Mouse (Mus musculus) midbrain, embryonic 13.5 days (tissue): ENCODE results near the gene Kit. TPM values are rescaled to one million over a fixed set of nuclear protein-coding genes. Genes with fewer than 3 reads are reported as not detected.
A peak's percentile ranks its signal among the peaks of the same experiment; 100 is the strongest.

Source experiments
- ATAC-seq: fragments of 200-750 bp; cut with Nextera tagmentation; 2 replicates; pipeline ENCODE4 v1.8.0; 2017; ENCODE audit warnings: mild to moderate bottlenecking, moderate TSS enrichment, moderate library complexity
- H3K27ac ChIP-seq: fragments of 300-500 bp; sonication (generic); 2 replicates; pipeline ENCODE4 v1.5.1; 2015; ENCODE audit warnings: inconsistent platforms, mild to moderate bottlenecking, moderate library complexity
- H3K27me3 ChIP-seq: fragments of 300-500 bp; sonication (generic); 2 replicates; pipeline ENCODE4 v1.6.1; 2015; ENCODE audit warnings: mild to moderate bottlenecking, inconsistent platforms
- H3K36me3 ChIP-seq: fragments of 300-500 bp; sonication (generic); 2 replicates; pipeline ENCODE4 v1.6.1; 2015; ENCODE audit warnings: mild to moderate bottlenecking, inconsistent platforms
- H3K4me1 ChIP-seq: fragments of 300-500 bp; sonication (generic); replicated peaks from 2 replicates; pipeline ENCODE4 v1.6.1; 2015; ENCODE audit warnings: inconsistent platforms
- H3K4me2 ChIP-seq: fragments of 300-500 bp; sonication (generic); replicated peaks from 2 replicates; pipeline ENCODE4 v1.6.1; 2015; ENCODE audit warnings: moderate library complexity, mild to moderate bottlenecking, inconsistent platforms
- H3K4me3 ChIP-seq: fragments of 300-500 bp; sonication (generic); replicated peaks from 2 replicates; pipeline ENCODE4 v1.5.1; 2015; ENCODE audit warnings: mild to moderate bottlenecking, inconsistent platforms
- H3K9ac ChIP-seq: fragments of 300-500 bp; sonication (generic); replicated peaks from 2 replicates; pipeline ENCODE4 v1.6.1; 2015; ENCODE audit warnings: mild to moderate bottlenecking, inconsistent platforms
- H3K9me3 ChIP-seq: fragments of 300-500 bp; sonication (generic); 2 replicates; pipeline ENCODE4 v1.6.1; 2016; ENCODE audit warnings: mild to moderate bottlenecking, inconsistent platforms
- WGBS: fragments of 180-500 bp; shearing (Covaris S2); methylation state at CpG from one replicate; pipeline ENCODE4 v1.1.7; 2015; 5-methylcytosine and 5-hydroxymethylcytosine counted together
- polyA plus RNA-seq: library from polyadenylated mRNA; unstranded; fragments of >200 nt; fragmentation: Nextera tagmentation; extraction: Ambion mirVana; gene quantifications from 2 replicates; pipeline ENCODE4 v1.2.1, GENCODE M21; 2015

Gene Kit
- polyA plus RNA-seq, 1 experiment from 2014 or later: 30.7 TPM

GRCm38 (mm10) chr5:75650566-75650965 lies 75.8 kb downstream of the Kit start:
- no peak overlapping the region for H3K9ac ChIP-seq
- H3K4me1 ChIP-seq: peaks cover 10% of the 10 kb centered on the region
- H3K27ac ChIP-seq: 0 out of 2 replicates have a peak overlapping the region, but pooled peaks have one; percentile 21
- H3K4me3 ChIP-seq: no peak overlapping the region
- WGBS: 49% methylated on average over 8 of the region's 8 CpGs
- H3K4me2 ChIP-seq: no peak overlapping the region
- H3K36me3 ChIP-seq: peaks cover 35% of the 10 kb centered on the region
- H3K27me3 ChIP-seq: no peaks in the 10 kb centered on the region
- H3K9me3 ChIP-seq: no peaks in the 10 kb centered on the region
- no peak for ATAC-seq

- 94% methylated on average over 8 of the region's 8 CpGs for WGBS
- ATAC-seq: no peak
- H3K27ac ChIP-seq: no peak overlapping the region
- H3K36me3 ChIP-seq: peaks cover 30% of the 10 kb centered on the region
- no peak overlapping the region for H3K9ac ChIP-seq
- no peak overlapping the region for H3K4me2 ChIP-seq
- no peak overlapping the region for H3K4me3 ChIP-seq
- H3K4me1 ChIP-seq: peaks cover 10% of the 10 kb centered on the region
- no peaks in the 10 kb centered on the region for H3K9me3 ChIP-seq
- H3K27me3 ChIP-seq: no peaks in the 10 kb centered on the region
Observed at GRCm38 (mm10) chr5:75653431-75653830, 78.7 kb downstream of the Kit start.

GRCm38 (mm10) chr5:75658575-75658974 lies 83.9 kb downstream of the Kit start:
- no peak for ATAC-seq
- no peaks in the 10 kb centered on the region for H3K27me3 ChIP-seq
- H3K9ac ChIP-seq: no peak overlapping the region
- H3K4me1 ChIP-seq: no peaks in the 10 kb centered on the region
- H3K9me3 ChIP-seq: no peaks in the 10 kb centered on the region
- no peak overlapping the region for H3K4me3 ChIP-seq
- 91% methylated on average over 6 of the region's 6 CpGs for WGBS
- H3K4me2 ChIP-seq: no peak overlapping the region
- H3K27ac ChIP-seq: no peak overlapping the region
- peaks cover 17% of the 10 kb centered on the region for H3K36me3 ChIP-seq

- no peak overlapping the region for H3K27ac ChIP-seq
- H3K4me3 ChIP-seq: no peak overlapping the region
- H3K9ac ChIP-seq: no peak overlapping the region
- no peak for ATAC-seq
- 0 out of 2 replicates have a peak, but pooled peaks cover 2% of the 10 kb centered on the region for H3K36me3 ChIP-seq
- H3K4me2 ChIP-seq: no peak overlapping the region
- 97% methylated on average over 27 of the region's 27 CpGs for WGBS
- H3K27me3 ChIP-seq: no peaks in the 10 kb centered on the region
- no peaks in the 10 kb centered on the region for H3K4me1 ChIP-seq
- H3K9me3 ChIP-seq: no peaks in the 10 kb centered on the region
Observed at GRCm38 (mm10) chr5:75660342-75660741, 85.6 kb downstream of the Kit start.

- Histone ChIP-seq H3K36me3 (no peaks in the 10 kb centered on the region), H3K4me3 (no peak overlapping the region), H3K9ac (no peak overlapping the region), H3K4me2 (no peak overlapping the region), H3K9me3 (no peaks in the 10 kb centered on the region), H3K4me1 (no peaks in the 10 kb centered on the region), H3K27ac (no peak overlapping the region), H3K27me3 (no peaks in the 10 kb centered on the region)
- 62% methylated on average over 12 of the region's 12 CpGs for WGBS
- peak; percentile 34; the same call in 1 of the 2 replicates for ATAC-seq
Observed at GRCm38 (mm10) chr5:75662466-75662865, 87.8 kb downstream of the Kit start.

- H3K9me3 ChIP-seq: no peaks in the 10 kb centered on the region
- no peaks in the 10 kb centered on the region for H3K36me3 ChIP-seq
- no peak overlapping the region for H3K4me3 ChIP-seq
- no peak for ATAC-seq
- no peak overlapping the region for H3K9ac ChIP-seq
- no peaks in the 10 kb centered on the region for H3K27me3 ChIP-seq
- H3K4me2 ChIP-seq: no peak overlapping the region
- H3K4me1 ChIP-seq: no peaks in the 10 kb centered on the region; the same call in 1 of the 2 replicates
- 90% methylated on average over 2 of the region's 2 CpGs for WGBS
- no peak overlapping the region for H3K27ac ChIP-seq
Observed at GRCm38 (mm10) chr5:75663768-75664167, 89.1 kb downstream of the Kit start.

GRCm38 (mm10) chr5:75667083-75667482 lies 92.4 kb downstream of the Kit start:
- H3K9me3 ChIP-seq: peaks cover 6% of the 10 kb centered on the region; the same call in 1 of the 2 replicates
- no peaks in the 10 kb centered on the region for H3K36me3 ChIP-seq
- H3K9ac ChIP-seq: no peak overlapping the region
- WGBS: 68% methylated on average over 3 of the region's 3 CpGs
- no peak overlapping the region for H3K4me3 ChIP-seq
- no peak overlapping the region for H3K4me2 ChIP-seq
- H3K27ac ChIP-seq: no peak overlapping the region
- ATAC-seq: no peak
- H3K27me3 ChIP-seq: no peaks in the 10 kb centered on the region
- no peaks in the 10 kb centered on the region; the same call in 1 of the 2 replicates for H3K4me1 ChIP-seq

GRCm38 (mm10) chr5:75671136-75671788 lies 96.5 kb downstream of the Kit start:
- no peak overlapping the region for H3K4me3 ChIP-seq
- ATAC-seq: no peak
- 89% methylated on average over 5 of the region's 5 CpGs for WGBS
- H3K4me1 ChIP-seq: no peaks in the 10 kb centered on the region; the same call in 1 of the 2 replicates
- no peak overlapping the region for H3K9ac ChIP-seq
- peaks cover 6% of the 10 kb centered on the region; the same call in 1 of the 2 replicates for H3K9me3 ChIP-seq
- no peaks in the 10 kb centered on the region for H3K36me3 ChIP-seq
- H3K4me2 ChIP-seq: no peak overlapping the region
- H3K27me3 ChIP-seq: no peaks in the 10 kb centered on the region
- no peak overlapping the region for H3K27ac ChIP-seq

GRCm38 (mm10) chr5:75676024-75676423 lies 101.3 kb downstream of the Kit start:
- H3K9me3 ChIP-seq: no peaks in the 10 kb centered on the region
- 85% methylated on average over 3 of the region's 3 CpGs for WGBS
- H3K4me2 ChIP-seq: no peak overlapping the region
- no peaks in the 10 kb centered on the region for H3K27me3 ChIP-seq
- H3K4me3 ChIP-seq: no peak overlapping the region
- no peak for ATAC-seq
- no peak overlapping the region for H3K9ac ChIP-seq
- no peaks in the 10 kb centered on the region for H3K4me1 ChIP-seq
- H3K36me3 ChIP-seq: no peaks in the 10 kb centered on the region
- no peak overlapping the region for H3K27ac ChIP-seq

GRCm38 (mm10) chr5:75679896-75680295 lies 105.2 kb downstream of the Kit start:
- WGBS: 87% methylated on average over 3 of the region's 3 CpGs
- H3K27ac ChIP-seq: no peak overlapping the region
- H3K27me3 ChIP-seq: no peaks in the 10 kb centered on the region

GRCm38 (mm10) chr5:75695162-75695809 lies 120.6 kb downstream of the Kit start:
- Histone ChIP-seq H3K4me2 (no peak overlapping the region), H3K4me1 (peaks cover 12% of the 10 kb centered on the region), H3K27ac (no peak overlapping the region), H3K4me3 (no peak overlapping the region), H3K27me3 (no peaks in the 10 kb centered on the region), H3K9me3 (no peaks in the 10 kb centered on the region), H3K9ac (no peak overlapping the region), H3K36me3 (no peaks in the 10 kb centered on the region)
- WGBS: 82% methylated on average over 12 of the region's 12 CpGs
- no peak for ATAC-seq

More at GRCm38 (mm10) chr5:75679896-75680295, 105.2 kb downstream of the Kit start:
- no peak overlapping the region for H3K4me2 ChIP-seq
- no peak overlapping the region for H3K9ac ChIP-seq
- no peaks in the 10 kb centered on the region for H3K36me3 ChIP-seq
- no peaks in the 10 kb centered on the region for H3K4me1 ChIP-seq
- no peak for ATAC-seq
- H3K9me3 ChIP-seq: no peaks in the 10 kb centered on the region
- H3K4me3 ChIP-seq: no peak overlapping the region

- Histone ChIP-seq H3K4me2 (no peak overlapping the region), H3K36me3 (no peaks in the 10 kb centered on the region), H3K27me3 (no peaks in the 10 kb centered on the region), H3K9ac (no peak overlapping the region), H3K4me1 (peaks cover 12% of the 10 kb centered on the region), H3K4me3 (no peak overlapping the region), H3K27ac (no peak overlapping the region), H3K9me3 (0 out of 2 replicates have a peak, but pooled peaks cover 3% of the 10 kb centered on the region)
- WGBS: 34% methylated on average over 5 of the region's 5 CpGs
- peak; percentile 91 for ATAC-seq
Observed at GRCm38 (mm10) chr5:75696960-75697359, 122.2 kb downstream of the Kit start.
